Mouse (Mus musculus) embryonic facial prominence, embryonic 14.5 days (tissue): Measurements from ENCODE around the gene Atg101. TPM values are rescaled to one million over a fixed set of nuclear protein-coding genes. Genes with fewer than 3 reads are reported as not detected.

Experiments used
- ATAC-seq: fragments of 200-750 bp; cut with Nextera tagmentation; 2 replicates; pipeline ENCODE4 v1.8.0; 2017; ENCODE audit warnings: low read depth, moderate number of reproducible peaks, moderate TSS enrichment
- DNase-seq: peaks from one replicate; pipeline ENCODE4 v3.0.0-alpha.2; 2015; ENCODE audit warnings: low spot score
- H3K27ac ChIP-seq: fragments of 300-500 bp; sonication (generic); replicated peaks from 2 replicates; pipeline ENCODE4 v1.5.1; 2014; ENCODE audit warnings: low read depth, mild to moderate bottlenecking, low read length, moderate library complexity
- H3K27me3 ChIP-seq: fragments of 300-500 bp; sonication (generic); replicated peaks from 2 replicates; pipeline ENCODE4 v1.6.1; 2014; ENCODE audit warnings: low read length; ENCODE audit not compliant: control insufficient read depth, insufficient read depth
- H3K36me3 ChIP-seq: fragments of 300-500 bp; sonication (generic); 2 replicates; pipeline ENCODE4 v1.6.1; 2014; ENCODE audit warnings: low read length, mixed read lengths; ENCODE audit not compliant: control insufficient read depth, insufficient read depth
- H3K4me1 ChIP-seq: fragments of 300-500 bp; sonication (generic); 2 replicates; pipeline ENCODE4 v1.6.1; 2014; ENCODE audit warnings: antibody characterized with exemption, low read length; ENCODE audit not compliant: control insufficient read depth, insufficient read depth
- H3K4me2 ChIP-seq: fragments of 300-500 bp; sonication (generic); 2 replicates; pipeline ENCODE4 v1.6.1; 2014; ENCODE audit warnings: low read depth, mild to moderate bottlenecking, low read length, moderate library complexity, mixed read lengths
- H3K4me3 ChIP-seq: fragments of 300-500 bp; sonication (generic); 2 replicates; pipeline ENCODE4 v1.5.1; 2014; ENCODE audit warnings: low read depth, mild to moderate bottlenecking, low read length
- H3K9ac ChIP-seq: fragments of 300-500 bp; sonication (generic); 2 replicates; pipeline ENCODE4 v1.6.1; 2014; ENCODE audit warnings: low read depth, mild to moderate bottlenecking, low read length, moderate library complexity, mixed read lengths
- H3K9me3 ChIP-seq: fragments of 300-500 bp; sonication (generic); 2 replicates; pipeline ENCODE4 v1.6.1; 2016; ENCODE audit warnings: low read length; ENCODE audit not compliant: control insufficient read depth
- WGBS: fragments of 180-500 bp; shearing (Covaris S2); extraction: QIAGEN DNeasy Blood & Tissue Kit; methylation state at CpG from one replicate; pipeline ENCODE4 v1.1.7; 2014; 5-methylcytosine and 5-hydroxymethylcytosine counted together
- polyA plus RNA-seq: library from polyadenylated mRNA; unstranded; fragments of >200 nt; fragmentation: Nextera tagmentation; extraction: Ambion mirVana; gene quantifications from 2 replicates; pipeline ENCODE4 v1.2.1, GENCODE M21; 2014

Gene Atg101
- polyA plus RNA-seq, 1 experiment from 2014 or later = 49.9 TPM

DNA sequence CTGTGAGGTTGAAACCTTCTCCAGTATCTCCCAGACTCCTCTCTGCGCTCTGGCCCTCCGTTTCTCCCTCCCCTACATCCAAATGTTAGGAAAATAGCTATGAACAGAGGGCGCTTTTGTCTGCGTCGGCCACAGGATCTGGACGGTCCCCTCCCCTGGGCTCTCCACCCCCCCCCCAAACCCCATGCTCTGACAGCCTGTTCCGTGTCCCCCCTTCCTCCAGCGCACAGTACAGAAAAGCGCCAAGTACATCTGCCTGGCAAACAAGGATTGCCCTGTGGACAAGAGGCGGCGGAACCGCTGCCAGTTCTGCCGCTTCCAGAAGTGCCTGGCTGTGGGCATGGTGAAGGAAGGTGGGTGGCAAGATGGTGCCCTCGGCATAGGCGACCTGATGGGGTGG lies 12.6 kb upstream of the Atg101 start:
- Histone ChIP-seq H3K36me3 (peaks cover 45% of the 10 kb centered on the region), H3K27ac (no peak overlapping the region), H3K27me3 (no peaks in the 10 kb centered on the region), H3K9ac (no peak overlapping the region), H3K4me3 (no peak overlapping the region), H3K4me1 (peaks cover 13% of the 10 kb centered on the region), H3K4me2 (no peak overlapping the region), H3K9me3 (no peaks in the 10 kb centered on the region)
- ATAC-seq (no peak), DNase-seq (no peak)
- 76% methylated on average over 14 of the region's 15 CpGs for WGBS

DNA sequence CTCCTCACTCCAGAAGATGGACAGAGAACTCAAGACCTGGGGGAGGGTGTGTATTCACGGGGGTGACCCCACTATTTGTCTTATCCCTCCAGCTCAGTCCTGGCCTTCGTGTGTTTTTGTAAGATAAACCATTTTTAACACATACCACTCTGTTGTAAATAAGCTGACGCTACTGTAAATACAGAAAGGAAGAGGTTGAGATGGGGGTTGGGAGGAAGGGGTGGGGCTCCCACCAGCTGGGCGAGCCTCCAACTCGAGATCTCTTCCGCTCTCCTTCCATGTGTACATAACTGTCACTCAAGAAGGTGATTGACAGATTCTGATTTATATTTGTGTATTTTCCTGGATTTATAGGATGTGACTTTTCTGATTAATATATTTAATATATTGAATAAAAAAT lies 9.7 kb upstream of the Atg101 start:
- no peak overlapping the region for H3K9ac ChIP-seq
- no peak overlapping the region for H3K27ac ChIP-seq
- ATAC-seq (no peak), DNase-seq (no peak)
- H3K27me3 ChIP-seq = no peaks in the 10 kb centered on the region
- H3K4me3 ChIP-seq = no peak overlapping the region
- H3K9me3 ChIP-seq = no peaks in the 10 kb centered on the region
- H3K4me2 ChIP-seq = no peak overlapping the region
- H3K36me3 ChIP-seq = peaks cover 45% of the 10 kb centered on the region
- 69% methylated on average over 6 of the region's 6 CpGs for WGBS
- H3K4me1 ChIP-seq = peaks cover 3% of the 10 kb centered on the region; the same call in 1 of the 2 replicates

DNA sequence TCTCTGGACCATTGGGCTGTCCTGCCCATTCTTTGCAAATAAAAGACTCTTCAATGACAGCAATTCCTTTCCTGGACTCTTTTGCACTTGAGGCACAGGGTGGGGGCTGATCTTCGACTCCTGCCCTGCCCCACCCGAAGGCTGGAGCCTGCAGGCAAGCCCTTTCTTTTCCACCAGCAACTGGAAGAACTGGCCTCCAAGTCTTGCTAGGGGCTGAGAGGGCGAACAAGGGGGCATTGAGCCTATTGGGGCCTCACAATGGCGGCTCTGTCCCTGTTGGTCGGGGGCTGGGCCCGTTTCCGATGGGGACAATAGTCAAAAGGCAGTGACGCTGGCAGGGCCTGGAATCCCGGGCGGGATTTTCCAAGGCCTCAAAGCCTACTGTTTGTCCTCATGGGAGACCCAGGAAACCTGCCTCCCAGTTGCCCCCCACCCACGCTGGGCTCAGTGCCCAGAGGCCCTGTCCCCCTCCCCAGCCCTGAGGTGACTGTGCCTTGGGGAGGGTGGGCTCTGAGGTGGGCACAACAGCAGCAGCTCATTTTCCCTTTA lies 6.6 kb upstream of the Atg101 start:
- H3K4me2 ChIP-seq = no peak overlapping the region
- peaks cover 21% of the 10 kb centered on the region for H3K36me3 ChIP-seq
- H3K9ac ChIP-seq = no peak overlapping the region
- H3K27ac ChIP-seq = no peak overlapping the region; the same call in 1 of the 2 replicates
- no peaks in the 10 kb centered on the region for H3K27me3 ChIP-seq
- WGBS = 25% methylated on average over 11 of the region's 11 CpGs
- no peak overlapping the region for H3K4me3 ChIP-seq
- peaks cover 3% of the 10 kb centered on the region; the same call in 1 of the 2 replicates for H3K4me1 ChIP-seq
- ATAC-seq (peak; percentile 34; the same call in 1 of the 2 replicates), DNase-seq (peak; percentile 57)
- no peaks in the 10 kb centered on the region for H3K9me3 ChIP-seq

DNA sequence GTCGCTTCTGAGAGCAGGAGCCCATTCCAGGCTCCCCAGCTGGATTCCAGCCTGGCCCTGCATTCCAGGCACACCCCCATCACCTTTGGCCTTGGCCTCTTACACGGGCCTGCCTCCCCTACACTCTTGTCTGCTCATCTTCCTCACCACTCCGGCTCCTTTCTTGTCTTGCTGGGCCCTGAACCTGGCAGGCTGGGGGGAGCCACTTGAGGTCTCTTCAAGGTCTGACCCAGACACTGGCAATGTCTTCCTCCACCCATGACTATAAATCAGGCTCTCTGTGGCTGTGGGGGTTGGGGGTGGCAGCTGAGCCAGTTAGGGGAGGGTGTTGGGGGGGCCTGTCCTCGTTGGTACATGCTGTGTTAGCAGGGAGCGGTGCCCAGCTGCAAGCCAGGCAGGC lies 5.5 kb upstream of the Atg101 start:
- Histone ChIP-seq H3K4me3 (no peak overlapping the region), H3K9ac (peak overlapping the region; percentile 32; the same call in 1 of the 2 replicates), H3K4me2 (no peak overlapping the region), H3K9me3 (no peaks in the 10 kb centered on the region), H3K36me3 (peaks cover 10% of the 10 kb centered on the region), H3K27ac (peak overlapping the region; percentile 25; the same call in 1 of the 2 replicates), H3K27me3 (no peaks in the 10 kb centered on the region), H3K4me1 (peaks cover 3% of the 10 kb centered on the region; the same call in 1 of the 2 replicates)
- DNase-seq = no peak
- WGBS = 26% methylated on average over 5 of the region's 5 CpGs
- no peak for ATAC-seq

DNA sequence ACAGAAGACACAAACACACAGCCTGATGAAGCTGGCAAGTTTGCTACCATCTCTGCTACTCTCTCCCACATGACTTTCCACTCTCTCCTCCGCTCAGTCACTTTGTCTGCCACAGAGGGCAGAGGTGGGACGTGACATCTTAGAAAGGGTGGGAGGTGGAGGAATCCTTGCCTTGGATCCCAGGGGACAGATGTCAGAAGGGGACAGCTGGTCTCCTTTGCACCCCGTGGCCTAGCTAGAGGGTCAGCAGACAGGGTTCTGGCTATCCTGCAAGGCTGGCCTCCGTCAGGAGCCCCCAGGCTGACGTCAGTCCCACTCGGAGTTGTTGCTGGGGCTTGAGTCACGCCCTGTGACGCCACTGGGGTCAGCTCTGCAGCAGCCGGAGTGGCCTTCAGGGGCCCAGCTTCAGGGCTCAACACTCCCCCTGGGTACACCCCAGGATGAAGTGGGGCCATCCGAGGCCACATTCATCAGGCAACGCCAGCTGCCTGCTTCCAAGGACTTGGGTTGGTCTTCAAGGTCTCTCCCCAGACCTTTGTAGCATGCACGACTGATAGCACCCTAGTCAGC lies 4.6 kb upstream of the Atg101 start:
- H3K36me3 ChIP-seq = peaks cover under 1% of the 10 kb centered on the region; the same call in 1 of the 2 replicates
- no peak overlapping the region for H3K9ac ChIP-seq
- H3K27ac ChIP-seq = no peak overlapping the region
- 56% methylated on average over 8 of the region's 12 CpGs for WGBS
- ATAC-seq = no peak
- no peaks in the 10 kb centered on the region for H3K27me3 ChIP-seq
- peaks cover 3% of the 10 kb centered on the region; the same call in 1 of the 2 replicates for H3K4me1 ChIP-seq
- no peaks in the 10 kb centered on the region for H3K9me3 ChIP-seq
- no peak overlapping the region for H3K4me2 ChIP-seq
- H3K4me3 ChIP-seq = no peak overlapping the region
- DNase-seq = no peak

DNA sequence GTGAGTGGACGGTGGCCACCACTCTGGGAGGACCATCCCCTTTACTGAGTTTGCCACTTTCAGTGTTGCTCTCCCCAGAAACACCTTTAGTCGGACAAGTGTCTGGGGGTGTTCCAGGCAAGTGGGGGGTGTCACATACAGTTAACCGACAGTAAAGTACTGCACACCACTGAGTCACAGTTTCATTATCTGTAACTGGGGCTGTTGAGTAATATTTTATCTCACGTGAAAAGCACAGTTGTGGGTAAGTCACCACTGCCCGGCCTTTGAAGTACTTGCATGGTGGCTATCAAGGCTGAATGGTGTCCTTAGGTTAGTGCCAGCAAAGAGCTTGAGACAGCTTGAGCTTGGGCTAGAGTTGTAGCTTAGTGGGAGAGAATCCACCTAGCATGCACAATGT lies 1.6 kb upstream of the Atg101 start:
- H3K4me1 ChIP-seq = peaks cover 10% of the 10 kb centered on the region
- peaks cover 11% of the 10 kb centered on the region; the same call in 1 of the 2 replicates for H3K36me3 ChIP-seq
- H3K9ac ChIP-seq = no peak overlapping the region
- no peaks in the 10 kb centered on the region for H3K9me3 ChIP-seq
- DNase-seq (no peak), ATAC-seq (no peak)
- H3K4me3 ChIP-seq = no peak overlapping the region
- no peaks in the 10 kb centered on the region for H3K27me3 ChIP-seq
- no peak overlapping the region for H3K27ac ChIP-seq
- 79% methylated on average over 5 of the region's 5 CpGs for WGBS
- H3K4me2 ChIP-seq = no peak overlapping the region

DNA sequence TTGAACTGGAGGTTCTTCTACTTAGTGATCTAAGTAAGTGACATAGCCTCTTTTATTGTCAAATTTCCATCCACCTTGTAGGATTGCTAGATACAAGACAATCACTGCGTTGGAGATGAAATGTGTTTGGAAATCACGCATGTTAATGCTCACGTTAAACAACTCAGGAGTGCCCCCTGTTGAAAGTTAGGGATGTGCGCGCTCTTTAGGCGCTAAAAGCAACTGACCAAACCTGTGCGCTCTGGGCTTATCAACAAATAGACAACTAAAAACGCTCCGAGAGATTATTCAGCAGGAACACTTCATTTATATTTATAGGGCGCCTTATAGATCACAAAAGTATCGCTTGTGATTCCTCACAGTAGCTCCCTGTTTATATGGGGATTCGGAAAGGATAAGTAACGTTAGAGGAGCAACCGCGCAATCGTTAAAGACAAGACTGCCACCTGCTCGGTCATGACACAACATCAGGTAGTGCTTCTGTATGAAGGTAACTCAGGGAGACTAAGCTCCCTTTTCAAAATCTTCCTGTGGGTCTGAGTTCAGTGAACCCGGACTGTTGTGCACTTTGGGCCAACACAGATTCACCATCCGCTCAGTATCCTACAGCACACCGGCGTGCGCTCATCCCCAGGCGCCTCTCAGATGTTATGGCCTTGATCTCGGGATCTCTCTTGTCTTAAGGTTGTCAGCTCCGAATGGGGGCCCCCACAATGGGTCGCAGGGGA lies 725 bp upstream of the Atg101 start:
- peaks cover 10% of the 10 kb centered on the region for H3K4me1 ChIP-seq
- peak overlapping the region; percentile 93 for H3K4me3 ChIP-seq
- H3K27ac ChIP-seq = peak overlapping the region; percentile 76
- H3K9me3 ChIP-seq = no peaks in the 10 kb centered on the region
- ATAC-seq = peak; percentile 47; the same call in 1 of the 2 replicates
- peak overlapping the region; percentile 90 for H3K9ac ChIP-seq
- peaks cover 19% of the 10 kb centered on the region for H3K36me3 ChIP-seq
- WGBS = 1% methylated on average over 26 of the region's 26 CpGs
- H3K4me2 ChIP-seq = peak overlapping the region; percentile 92
- H3K27me3 ChIP-seq = no peaks in the 10 kb centered on the region
- DNase-seq = peak; percentile 90

DNA sequence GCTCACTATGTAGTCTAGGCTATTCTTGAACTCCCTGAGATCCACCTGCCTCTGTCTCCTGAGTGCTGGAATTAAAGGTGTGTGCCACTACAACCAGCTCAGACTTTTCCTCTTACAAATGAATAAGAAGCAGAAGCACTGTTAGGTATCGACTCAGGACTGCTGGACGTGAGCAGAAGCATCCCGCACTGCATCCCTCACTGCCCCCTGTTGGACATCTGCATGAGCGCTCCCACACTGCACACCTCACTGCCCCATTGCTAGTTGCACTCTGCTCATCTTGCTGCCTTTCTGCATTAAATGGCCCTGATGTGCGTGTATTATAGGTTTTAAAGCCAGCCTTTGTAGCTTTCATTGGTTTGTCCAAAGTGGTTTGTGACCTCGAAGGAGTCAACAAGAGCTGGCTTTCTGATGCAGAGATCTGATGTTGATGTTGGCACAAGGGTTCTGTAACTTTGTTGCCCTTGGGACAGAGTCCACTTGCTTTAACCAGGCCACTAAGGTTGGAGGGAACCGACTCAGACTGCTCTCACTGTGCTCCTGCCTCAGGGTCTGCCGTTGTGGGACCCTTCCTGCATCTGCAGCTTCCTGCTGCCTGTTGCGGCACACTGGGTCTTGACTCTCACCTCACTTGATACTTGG lies 2.2 kb downstream of the Atg101 start:
- Histone ChIP-seq H3K9ac (no peak overlapping the region), H3K36me3 (peaks cover 48% of the 10 kb centered on the region), H3K27me3 (no peaks in the 10 kb centered on the region), H3K4me2 (no peak overlapping the region), H3K4me1 (peaks cover 7% of the 10 kb centered on the region), H3K9me3 (no peaks in the 10 kb centered on the region), H3K27ac (no peak overlapping the region), H3K4me3 (no peak overlapping the region)
- WGBS = 64% methylated on average over 9 of the region's 9 CpGs
- ATAC-seq = no peak
- no peak for DNase-seq
